Mouse (Mus musculus) midbrain, embryonic 14.5 days (tissue): ENCODE measurements around the gene Taf4. TPM values are rescaled to one million over a fixed set of nuclear protein-coding genes. Genes with fewer than 3 reads are reported as not detected.

Experiments
- ATAC-seq: fragments of 200-750 bp; cut with Nextera tagmentation; 2 replicates; pipeline ENCODE4 v1.8.0; 2017; ENCODE audit warnings: moderate number of reproducible peaks, moderate library complexity; ENCODE audit not compliant: low FRiP score, low TSS enrichment
- DNase-seq: peaks from one replicate; pipeline ENCODE4 v3.0.0-alpha.2; 2015
- H3K27ac ChIP-seq: fragments of 300-500 bp; sonication (generic); replicated peaks from 2 replicates; pipeline ENCODE4 v1.5.1; 2014; ENCODE audit warnings: mild to moderate bottlenecking, low read depth, low read length, moderate library complexity
- H3K27me3 ChIP-seq: fragments of 300-500 bp; sonication (generic); 2 replicates; pipeline ENCODE4 v1.6.1; 2014; ENCODE audit warnings: low read length, control low read depth, mixed read lengths; ENCODE audit not compliant: control insufficient read depth, insufficient read depth
- H3K36me3 ChIP-seq: fragments of 300-500 bp; sonication (generic); 2 replicates; pipeline ENCODE4 v1.6.1; 2014; ENCODE audit warnings: low read length, control low read depth; ENCODE audit not compliant: control insufficient read depth, insufficient read depth
- H3K4me1 ChIP-seq: fragments of 300-500 bp; sonication (generic); 2 replicates; pipeline ENCODE4 v1.6.1; 2014; ENCODE audit warnings: mild to moderate bottlenecking, antibody characterized with exemption, low read length, control low read depth; ENCODE audit not compliant: control insufficient read depth, insufficient read depth
- H3K4me2 ChIP-seq: fragments of 300-500 bp; sonication (generic); 2 replicates; pipeline ENCODE4 v1.6.1; 2014; ENCODE audit warnings: mild to moderate bottlenecking, low read length, moderate library complexity
- H3K4me3 ChIP-seq: fragments of 300-500 bp; sonication (generic); replicated peaks from 2 replicates; pipeline ENCODE4 v1.5.1; 2014; ENCODE audit warnings: low read depth, low read length
- H3K9ac ChIP-seq: fragments of 300-500 bp; sonication (generic); replicated peaks from 2 replicates; pipeline ENCODE4 v1.6.1; 2014; ENCODE audit warnings: mild to moderate bottlenecking, low read length, moderate library complexity
- H3K9me3 ChIP-seq: fragments of 300-500 bp; sonication (generic); 2 replicates; pipeline ENCODE4 v1.6.1; 2016; ENCODE audit warnings: low read length, control low read depth, mixed read lengths; ENCODE audit not compliant: control insufficient read depth
- WGBS: fragments of 180-500 bp; shearing (Covaris S2); extraction: QIAGEN DNeasy Blood & Tissue Kit; methylation state at CpG from one replicate; pipeline ENCODE4 v1.1.7; 2014; 5-methylcytosine and 5-hydroxymethylcytosine counted together
- polyA plus RNA-seq: library from polyadenylated mRNA; unstranded; fragments of >200 nt; fragmentation: Nextera tagmentation; extraction: Ambion mirVana; gene quantifications from 2 replicates; pipeline ENCODE4 v1.2.1, GENCODE M21; 2014

The Taf4 gene
- polyA plus RNA-seq: 5.4 and 5.9 TPM in 2 replicates

GRCm38 (mm10) chr2:179976628-179977343 is at the start of gene Taf4:
Taf4 (minus strand) TSS chr2:179976646.
- Histone ChIP-seq H3K27ac (peak within 1 kb of the TSS; percentile 95), H3K9me3 (no peaks in the 10 kb centered on the region), H3K4me1 (peaks cover 32% of the 10 kb centered on the region), H3K4me3 (peak within 1 kb of the TSS; percentile 80), H3K36me3 (no peaks in the 10 kb centered on the region), H3K9ac (peak within 1 kb of the TSS; percentile 92), H3K27me3 (no peaks in the 10 kb centered on the region), H3K4me2 (peak within 1 kb of the TSS; percentile 99)
- under 1% methylated on average over 57 of the region's 84 CpGs for WGBS
- ATAC-seq: peak; percentile 95
- DNase-seq: peak; percentile 95

- H3K9me3 ChIP-seq: no peaks in the 10 kb centered on the region
- peak overlapping the region; percentile 88 for H3K9ac ChIP-seq
- peaks cover 22% of the 10 kb centered on the region for H3K4me1 ChIP-seq
- peak overlapping the region; percentile 82 for H3K4me2 ChIP-seq
- H3K36me3 ChIP-seq: peaks cover 39% of the 10 kb centered on the region
- H3K27me3 ChIP-seq: peaks cover 19% of the 10 kb centered on the region; the same call in 1 of the 2 replicates
- DNase-seq (no peak), ATAC-seq (no peak)
- 7% methylated on average over 6 of the region's 6 CpGs for WGBS
- peak overlapping the region; percentile 96 for H3K27ac ChIP-seq
- H3K4me3 ChIP-seq: peak overlapping the region; percentile 98
These were observed 49.4 kb upstream of the Taf4 start for GRCm38 (mm10) chr2:180025861-180026200.

GRCm38 (mm10) chr2:180025135-180025860 is 48.9 kb upstream of the Taf4 start:
- peak overlapping the region; percentile 96 for H3K27ac ChIP-seq
- no peaks in the 10 kb centered on the region for H3K9me3 ChIP-seq
- DNase-seq (peak; percentile 61), ATAC-seq (peak; percentile 47)
- peaks cover 22% of the 10 kb centered on the region for H3K4me1 ChIP-seq
- H3K4me2 ChIP-seq: peak overlapping the region; percentile 82
- H3K4me3 ChIP-seq: peak overlapping the region; percentile 98
- H3K27me3 ChIP-seq: peaks cover 19% of the 10 kb centered on the region; the same call in 1 of the 2 replicates
- WGBS: under 1% methylated on average over 83 of the region's 84 CpGs
- H3K9ac ChIP-seq: peak overlapping the region; percentile 88
- H3K36me3 ChIP-seq: peaks cover 33% of the 10 kb centered on the region

GRCm38 (mm10) chr2:180024401-180025098 is 48.1 kb upstream of the Taf4 start, which contains the start of gene Lsm14b:
Lsm14b (plus strand) TSS chr2:180024987.
- peak; percentile 98 for DNase-seq
- Histone ChIP-seq H3K27me3 (peaks cover 19% of the 10 kb centered on the region; the same call in 1 of the 2 replicates), H3K4me2 (peak within 1 kb of the TSS; percentile 82), H3K9ac (peak within 1 kb of the TSS; percentile 88), H3K9me3 (no peaks in the 10 kb centered on the region), H3K4me1 (peaks cover 22% of the 10 kb centered on the region), H3K4me3 (peak within 1 kb of the TSS; percentile 98), H3K27ac (peak within 1 kb of the TSS; percentile 96), H3K36me3 (peaks cover 26% of the 10 kb centered on the region)
- peak; percentile 95 for ATAC-seq
- WGBS: under 1% methylated on average over 80 of the region's 80 CpGs

- 75% methylated on average over 6 of the region's 6 CpGs for WGBS
- no peak overlapping the region for H3K4me2 ChIP-seq
These were observed 46.3 kb upstream of the Taf4 start for GRCm38 (mm10) chr2:180022751-180023150.

GRCm38 (mm10) chr2:180020919-180021318 is 44.5 kb upstream of the Taf4 start:
- DNase-seq (no peak), ATAC-seq (no peak)
- Histone ChIP-seq H3K9me3 (no peaks in the 10 kb centered on the region), H3K4me2 (no peak overlapping the region), H3K27ac (no peak overlapping the region), H3K27me3 (peaks cover 19% of the 10 kb centered on the region; the same call in 1 of the 2 replicates), H3K4me1 (no peaks in the 10 kb centered on the region), H3K9ac (no peak overlapping the region), H3K4me3 (no peak overlapping the region), H3K36me3 (no peaks in the 10 kb centered on the region)
- WGBS: 88% methylated on average over 8 of the region's 8 CpGs

More at GRCm38 (mm10) chr2:180022751-180023150, 46.3 kb upstream of the Taf4 start:
- H3K36me3 ChIP-seq: peaks cover 8% of the 10 kb centered on the region
- ATAC-seq: no peak
- H3K9me3 ChIP-seq: no peaks in the 10 kb centered on the region
- peaks cover 14% of the 10 kb centered on the region for H3K4me1 ChIP-seq
- H3K27ac ChIP-seq: no peak overlapping the region
- H3K4me3 ChIP-seq: no peak overlapping the region
- peaks cover 19% of the 10 kb centered on the region; the same call in 1 of the 2 replicates for H3K27me3 ChIP-seq
- no peak overlapping the region for H3K9ac ChIP-seq
- DNase-seq: no peak

- Histone ChIP-seq H3K4me1 (no peaks in the 10 kb centered on the region), H3K27ac (no peak overlapping the region), H3K9ac (no peak overlapping the region), H3K27me3 (peaks cover 19% of the 10 kb centered on the region; the same call in 1 of the 2 replicates), H3K9me3 (no peaks in the 10 kb centered on the region), H3K4me2 (no peak overlapping the region), H3K36me3 (no peaks in the 10 kb centered on the region), H3K4me3 (no peak overlapping the region)
- ATAC-seq: no peak
- WGBS: 71% methylated on average over 7 of the region's 7 CpGs
- DNase-seq: no peak
These were observed 43.7 kb upstream of the Taf4 start for GRCm38 (mm10) chr2:180020091-180020661.

- Histone ChIP-seq H3K4me3 (no peak overlapping the region), H3K36me3 (no peaks in the 10 kb centered on the region), H3K4me1 (no peaks in the 10 kb centered on the region), H3K9me3 (no peaks in the 10 kb centered on the region), H3K27me3 (peaks cover 19% of the 10 kb centered on the region; the same call in 1 of the 2 replicates), H3K4me2 (no peak overlapping the region), H3K27ac (no peak overlapping the region), H3K9ac (no peak overlapping the region)
- DNase-seq (no peak), ATAC-seq (no peak)
- WGBS: 92% methylated on average over 9 of the region's 9 CpGs
These were observed 42.1 kb upstream of the Taf4 start for GRCm38 (mm10) chr2:180018573-180018972.
